Mouse (Mus musculus) liver, embryonic 16.5 days (tissue): ENCODE results near the gene Rbms3. TPM values are rescaled to one million over a fixed set of nuclear protein-coding genes. Genes with fewer than 3 reads are reported as not detected.
A peak's percentile ranks its signal among the peaks of the same experiment; 100 is the strongest.

Experiments used
- ATAC-seq: fragments of 200-750 bp; cut with Nextera tagmentation; 2 replicates; pipeline ENCODE4 v1.8.0; 2017; ENCODE audit warnings: low read depth, mild to moderate bottlenecking, moderate number of reproducible peaks, moderate library complexity
- H3K27ac ChIP-seq: fragments of 300-500 bp; sonication (generic); 2 replicates; pipeline ENCODE4 v1.5.1; 2014; ENCODE audit warnings: mild to moderate bottlenecking, low read length
- H3K27me3 ChIP-seq: fragments of 300-500 bp; sonication (generic); 2 replicates; pipeline ENCODE4 v1.6.1; 2014; ENCODE audit warnings: low read depth, low read length, mixed read lengths; ENCODE audit not compliant: control insufficient read depth, insufficient read depth
- H3K36me3 ChIP-seq: fragments of 300-500 bp; sonication (generic); 2 replicates; pipeline ENCODE4 v1.6.1; 2014; ENCODE audit warnings: mild to moderate bottlenecking; ENCODE audit not compliant: control insufficient read depth, insufficient read depth
- H3K4me1 ChIP-seq: fragments of 300-500 bp; sonication (generic); 2 replicates; pipeline ENCODE4 v1.6.1; 2014; ENCODE audit warnings: low read depth, low read length, mixed read lengths; ENCODE audit not compliant: control insufficient read depth
- H3K4me2 ChIP-seq: fragments of 300-500 bp; sonication (generic); 2 replicates; pipeline ENCODE4 v1.6.1; 2014; ENCODE audit warnings: low read depth, low read length, mixed read lengths
- H3K4me3 ChIP-seq: fragments of 300-500 bp; sonication (generic); 2 replicates; pipeline ENCODE4 v1.5.1; 2014; ENCODE audit warnings: low read depth, mild to moderate bottlenecking, low read length
- H3K9ac ChIP-seq: fragments of 300-500 bp; sonication (generic); 2 replicates; pipeline ENCODE4 v1.6.1; 2014; ENCODE audit warnings: low read depth, low read length
- H3K9me3 ChIP-seq: fragments of 300-500 bp; sonication (generic); replicated peaks from 2 replicates; pipeline ENCODE4 v1.6.1; 2016; ENCODE audit warnings: low read length; ENCODE audit not compliant: control insufficient read depth
- WGBS: fragments of 180-500 bp; shearing (Covaris S2); extraction: QIAGEN DNeasy Blood & Tissue Kit; methylation state at CpG from one replicate; pipeline ENCODE4 v1.1.7; 2014; ENCODE audit not compliant: insufficient replicate concordance; 5-methylcytosine and 5-hydroxymethylcytosine counted together
- polyA plus RNA-seq: library from polyadenylated mRNA; unstranded; fragments of >200 nt; fragmentation: Nextera tagmentation; extraction: Ambion mirVana; gene quantifications from 2 replicates; pipeline ENCODE4 v1.2.1, GENCODE M21; 2015

The Rbms3 gene
- polyA plus RNA-seq, 1 experiment from 2014 or later, result 3.5 TPM

- 9% methylated on average over 7 of the region's 7 CpGs for WGBS
- Histone ChIP-seq H3K27me3 (no peaks in the 10 kb centered on the region), H3K36me3 (no peaks in the 10 kb centered on the region), H3K4me2 (no peak overlapping the region), H3K9ac (no peak overlapping the region), H3K9me3 (no peaks in the 10 kb centered on the region), H3K27ac (no peak overlapping the region), H3K4me1 (no peaks in the 10 kb centered on the region), H3K4me3 (no peak overlapping the region)
- ATAC-seq, result 0 out of 2 replicates have a peak, but pooled peaks have one; percentile 30
These were observed 256.5 kb downstream of the Rbms3 start for GRCm38 (mm10) chr9:117373164-117373741.

- Histone ChIP-seq H3K27ac (no peak overlapping the region), H3K4me3 (no peak overlapping the region), H3K4me2 (no peak overlapping the region), H3K9ac (no peak overlapping the region), H3K27me3 (no peaks in the 10 kb centered on the region), H3K4me1 (no peaks in the 10 kb centered on the region), H3K9me3 (no peaks in the 10 kb centered on the region), H3K36me3 (no peaks in the 10 kb centered on the region)
- ATAC-seq, result no peak
- WGBS, result 61% methylated on average over 5 of the region's 5 CpGs
These were observed 257.7 kb downstream of the Rbms3 start for GRCm38 (mm10) chr9:117371980-117372379.

- Histone ChIP-seq H3K27ac (no peak overlapping the region), H3K9me3 (no peaks in the 10 kb centered on the region), H3K27me3 (no peaks in the 10 kb centered on the region), H3K4me2 (no peak overlapping the region), H3K4me1 (no peaks in the 10 kb centered on the region), H3K9ac (no peak overlapping the region), H3K4me3 (no peak overlapping the region), H3K36me3 (no peaks in the 10 kb centered on the region)
- 70% methylated on average over 6 of the region's 6 CpGs for WGBS
- no peak for ATAC-seq
These were observed 259.6 kb downstream of the Rbms3 start for GRCm38 (mm10) chr9:117370086-117370485.

DNA sequence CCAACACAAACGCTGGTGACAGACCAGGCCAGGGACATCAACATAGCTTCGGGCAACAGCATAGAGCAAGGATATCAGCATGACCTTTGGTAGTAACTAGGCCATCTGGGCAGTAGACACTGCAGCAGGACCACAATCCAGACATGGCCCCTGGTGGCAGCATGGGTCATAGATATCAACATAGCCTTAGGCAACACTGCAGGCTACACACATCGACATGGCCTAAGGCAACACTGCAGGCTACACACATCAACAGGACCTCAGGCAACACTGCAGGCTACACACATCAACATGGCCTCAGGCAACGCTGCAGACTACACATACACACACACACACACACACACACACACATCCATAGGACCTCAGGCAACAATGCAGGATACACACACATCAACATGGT, 261.7 kb downstream of the Rbms3 start:
- Histone ChIP-seq H3K4me2 (no peak overlapping the region), H3K27me3 (no peaks in the 10 kb centered on the region), H3K36me3 (no peaks in the 10 kb centered on the region), H3K4me3 (no peak overlapping the region), H3K9me3 (no peaks in the 10 kb centered on the region), H3K4me1 (no peaks in the 10 kb centered on the region), H3K27ac (no peak overlapping the region), H3K9ac (no peak overlapping the region)
- ATAC-seq, result no peak
- 60% methylated on average over 4 of the region's 4 CpGs for WGBS

GRCm38 (mm10) chr9:117364610-117365009, 265.1 kb downstream of the Rbms3 start:
- 40% methylated on average over 3 of the region's 3 CpGs for whole genome bisulfite sequencing
- H3K36me3 ChIP-seq, result no peaks in the 10 kb centered on the region

DNA sequence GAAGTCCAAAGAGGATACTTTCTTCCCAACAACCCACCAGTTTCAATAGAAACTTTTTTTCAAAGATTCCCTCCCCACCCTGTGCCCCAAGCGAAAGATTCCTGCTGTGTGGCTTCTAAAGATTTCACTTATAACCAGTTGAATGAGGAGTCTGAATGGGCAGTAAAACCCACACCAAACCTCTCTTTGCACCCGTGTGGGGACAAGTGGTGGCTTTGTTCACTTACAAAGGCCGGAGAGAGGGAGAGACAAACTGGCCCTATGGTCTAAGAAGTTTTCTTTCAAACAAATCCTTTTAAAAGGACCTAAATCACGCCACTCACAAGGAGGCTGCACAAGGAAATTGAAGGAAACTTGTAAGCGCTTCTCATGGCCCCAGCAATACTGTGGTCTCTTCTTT, 268.3 kb downstream of the Rbms3 start:
- no peak overlapping the region for H3K4me2 ChIP-seq
- no peak overlapping the region for H3K4me3 ChIP-seq
- no peak overlapping the region for H3K27ac ChIP-seq
- WGBS, result 54% methylated on average over 5 of the region's 5 CpGs
- no peaks in the 10 kb centered on the region for H3K36me3 ChIP-seq
- no peaks in the 10 kb centered on the region for H3K4me1 ChIP-seq
- no peaks in the 10 kb centered on the region for H3K27me3 ChIP-seq
- H3K9ac ChIP-seq, result no peak overlapping the region
- no peaks in the 10 kb centered on the region for H3K9me3 ChIP-seq
- ATAC-seq, result no peak

More at GRCm38 (mm10) chr9:117364610-117365009, 265.1 kb downstream of the Rbms3 start:
- no peak overlapping the region for H3K27ac ChIP-seq
- no peak overlapping the region for H3K9ac ChIP-seq
- H3K4me1 ChIP-seq, result no peaks in the 10 kb centered on the region
- no peaks in the 10 kb centered on the region for H3K27me3 ChIP-seq
- H3K9me3 ChIP-seq, result no peaks in the 10 kb centered on the region
- ATAC-seq, result no peak
- H3K4me2 ChIP-seq, result no peak overlapping the region
- no peak overlapping the region for H3K4me3 ChIP-seq

- no peaks in the 10 kb centered on the region for H3K36me3 ChIP-seq
- no peak overlapping the region for H3K4me2 ChIP-seq
- no peak overlapping the region for H3K9ac ChIP-seq
- H3K9me3 ChIP-seq, result no peaks in the 10 kb centered on the region
- H3K4me1 ChIP-seq, result no peaks in the 10 kb centered on the region
- no peak overlapping the region for H3K4me3 ChIP-seq
- WGBS, result 19% methylated on average over 9 of the region's 9 CpGs
- H3K27me3 ChIP-seq, result no peaks in the 10 kb centered on the region
- peak; percentile 56 for ATAC-seq
- no peak overlapping the region for H3K27ac ChIP-seq
These were observed 272.8 kb downstream of the Rbms3 start for GRCm38 (mm10) chr9:117356764-117357442.

DNA sequence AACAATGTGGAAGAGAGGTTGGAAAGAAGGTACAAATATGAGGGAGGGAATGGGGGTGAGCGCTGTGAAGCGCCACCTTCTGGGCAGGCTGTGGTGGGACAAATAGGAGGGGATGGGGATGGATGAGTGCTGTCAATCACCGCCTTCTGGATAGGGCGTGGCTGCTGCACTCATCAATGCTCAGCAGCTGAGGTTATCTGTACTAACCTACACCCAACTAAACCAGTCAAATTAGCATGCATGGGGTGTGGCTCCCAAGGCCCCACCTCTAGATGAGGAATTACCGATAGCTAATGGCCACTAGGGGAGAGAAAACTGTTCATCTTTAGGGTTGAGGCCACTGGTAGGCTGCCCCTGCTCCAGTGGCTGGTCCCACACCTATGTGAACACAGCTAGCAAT, 274.2 kb downstream of the Rbms3 start:
- no peak for ATAC-seq
- Histone ChIP-seq H3K9ac (no peak overlapping the region), H3K27me3 (no peaks in the 10 kb centered on the region), H3K4me3 (no peak overlapping the region), H3K27ac (no peak overlapping the region), H3K4me2 (no peak overlapping the region), H3K36me3 (no peaks in the 10 kb centered on the region), H3K4me1 (no peaks in the 10 kb centered on the region), H3K9me3 (no peaks in the 10 kb centered on the region)
- 52% methylated on average over 5 of the region's 5 CpGs for WGBS

DNA sequence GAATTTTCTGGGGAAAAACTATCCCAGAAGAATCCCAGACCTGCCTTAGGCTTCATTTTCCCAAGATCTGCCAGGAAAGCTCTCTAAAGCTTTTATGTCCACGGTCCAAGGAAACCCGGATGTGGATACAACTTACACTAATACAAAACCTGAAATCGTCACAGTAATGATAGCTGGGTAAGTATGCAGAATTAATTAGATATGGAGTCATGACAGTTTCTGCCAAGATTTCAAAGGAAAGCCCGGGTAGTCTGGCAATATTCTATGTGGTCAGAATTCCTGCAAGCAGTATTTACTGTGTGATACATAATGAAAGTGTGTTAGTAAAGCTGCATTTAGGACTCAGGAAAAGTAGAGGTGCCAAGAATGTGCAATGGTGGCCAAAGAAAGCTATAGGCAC, 287.4 kb downstream of the Rbms3 start:
- Histone ChIP-seq H3K27me3 (no peaks in the 10 kb centered on the region), H3K9me3 (no peaks in the 10 kb centered on the region), H3K27ac (no peak overlapping the region), H3K9ac (no peak overlapping the region), H3K4me1 (no peaks in the 10 kb centered on the region), H3K4me2 (no peak overlapping the region), H3K4me3 (no peak overlapping the region), H3K36me3 (no peaks in the 10 kb centered on the region)
- no peak for ATAC-seq
- 50% methylated on average over 4 of the region's 4 CpGs for WGBS
